Mouse (Mus musculus) cerebellum, postnatal 4 days (tissue): ENCODE measurements around the gene Pkd2.
"Not testable (repeated sequence)": the region's sequence is repeated elsewhere in the genome, so short reads cannot be mapped to it uniquely, and the experiment has no call there.

Experiments
- DNase-seq, 2 experiments: peaks; one replicate each; pipeline ENCODE4 v3.0.0; 2022; ENCODE audit warnings: low spot score in 2 of 2, mixed read lengths in 1 of 2

Pkd2 gene

DNA sequence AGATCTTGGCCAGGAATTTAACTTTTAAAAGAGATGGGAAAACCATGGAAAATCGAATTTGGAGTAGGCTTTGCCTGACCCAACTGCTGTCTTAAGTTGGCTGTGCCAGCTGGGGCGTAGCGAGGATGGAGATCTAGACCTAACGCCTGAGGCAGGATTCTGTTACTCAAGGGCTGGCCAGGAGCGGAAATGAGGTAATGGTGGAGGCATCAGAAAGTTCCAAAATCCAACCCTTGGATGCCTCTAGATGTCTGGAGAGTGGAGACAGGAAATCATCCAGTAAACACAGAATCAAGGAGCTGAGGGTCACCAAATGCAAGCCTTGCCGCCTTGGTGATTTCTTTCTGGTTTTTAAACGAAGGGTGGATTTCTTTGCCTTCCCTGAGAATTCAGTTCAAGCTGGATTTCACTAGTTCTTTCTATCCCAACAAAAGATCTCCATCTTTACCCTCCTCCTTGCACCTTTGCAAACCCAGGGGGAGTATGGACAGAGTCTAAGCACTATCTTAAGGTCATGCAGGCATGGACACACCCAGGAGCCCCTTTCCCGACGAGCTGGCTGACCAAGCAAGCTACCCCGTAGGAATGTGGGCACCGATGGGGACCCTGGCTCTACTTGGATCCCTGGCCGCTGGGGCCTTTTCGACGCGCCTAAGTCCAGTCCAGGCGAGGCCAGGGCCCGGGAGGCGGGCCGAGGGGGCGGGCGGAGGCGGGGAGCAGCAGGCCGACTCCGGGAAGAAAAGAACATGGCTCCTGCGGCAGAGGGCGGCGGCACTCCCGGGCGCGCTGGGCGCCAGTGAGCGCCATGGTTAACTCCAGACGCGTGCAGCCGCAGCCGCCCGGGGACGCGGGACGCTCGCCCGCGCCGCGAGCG, at the start of gene Pkd2:
Pkd2 (plus strand) TSS at position 619 of the 874 bp plus-strand sequence.
- peak; percentile 41 to 74 for DNase-seq

DNA sequence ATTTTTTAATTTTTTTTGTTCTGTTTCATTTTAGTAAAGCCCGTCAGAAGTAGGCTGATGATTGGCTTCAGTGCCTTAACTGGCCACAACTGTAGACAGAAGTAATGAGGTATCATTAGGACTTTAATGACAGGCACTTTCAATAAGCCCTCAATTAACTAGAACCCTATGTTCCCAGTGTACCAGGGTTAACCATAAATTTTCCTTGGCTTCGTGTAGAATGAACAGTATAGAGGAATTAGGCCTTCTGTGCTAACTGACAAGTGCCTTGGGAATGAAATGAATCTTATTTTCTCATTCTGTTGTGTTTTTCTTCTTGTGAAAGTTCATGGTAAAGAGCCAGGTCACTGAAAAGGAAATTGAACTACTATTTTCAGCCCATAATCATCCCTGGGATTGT, 43.3 kb upstream of the Pkd2 start:
- no peak for DNase-seq

GRCm38 (mm10) chr5:104417028-104417427, 42.2 kb upstream of the Pkd2 start:
- DNase-seq: no peak

- DNase-seq: no peak
Measured at GRCm38 (mm10) chr5:104417721-104418120, 41.5 kb upstream of the Pkd2 start.

DNA sequence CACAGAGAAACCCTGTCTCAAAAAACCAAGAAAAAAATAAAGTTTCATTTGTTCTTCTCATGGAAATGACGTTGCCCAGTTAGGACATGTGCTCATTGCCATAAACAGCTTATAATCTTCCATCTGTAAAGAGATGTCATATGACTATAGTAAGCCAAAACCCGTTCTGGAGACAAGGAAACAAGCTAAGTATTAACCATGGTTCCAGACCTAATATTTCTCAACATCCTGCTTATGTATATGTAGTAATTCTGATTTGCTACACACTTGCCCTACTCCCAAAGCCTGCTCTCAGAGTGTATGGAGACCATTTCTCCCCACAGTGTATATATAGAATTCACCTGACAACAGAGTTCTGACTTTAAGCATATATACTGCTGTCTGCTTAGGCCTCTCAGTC, 37.2 kb upstream of the Pkd2 start:
- DNase-seq: no peak

DNA sequence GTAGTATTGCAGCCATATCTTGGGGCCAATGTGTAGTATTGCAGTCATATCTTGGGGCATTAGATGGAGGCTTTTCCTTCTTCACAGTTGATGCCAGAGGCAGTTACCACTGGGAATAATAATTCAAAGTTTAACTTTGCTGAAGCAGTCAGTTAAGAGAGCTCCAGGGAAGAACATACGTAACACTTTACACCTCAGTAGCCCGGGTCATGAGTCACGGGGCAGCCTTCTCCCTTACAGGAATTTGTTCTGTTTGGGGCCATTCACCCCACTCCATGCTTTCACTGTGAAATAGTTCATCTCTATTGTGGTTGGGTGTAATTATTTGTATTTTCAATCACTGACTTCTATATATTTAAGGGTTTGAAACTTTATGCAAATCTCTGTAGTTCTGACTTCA, 35.4 kb upstream of the Pkd2 start:
- DNase-seq: no peak

GRCm38 (mm10) chr5:104425949-104426348, 33.3 kb upstream of the Pkd2 start:
- no peak for DNase-seq

DNA sequence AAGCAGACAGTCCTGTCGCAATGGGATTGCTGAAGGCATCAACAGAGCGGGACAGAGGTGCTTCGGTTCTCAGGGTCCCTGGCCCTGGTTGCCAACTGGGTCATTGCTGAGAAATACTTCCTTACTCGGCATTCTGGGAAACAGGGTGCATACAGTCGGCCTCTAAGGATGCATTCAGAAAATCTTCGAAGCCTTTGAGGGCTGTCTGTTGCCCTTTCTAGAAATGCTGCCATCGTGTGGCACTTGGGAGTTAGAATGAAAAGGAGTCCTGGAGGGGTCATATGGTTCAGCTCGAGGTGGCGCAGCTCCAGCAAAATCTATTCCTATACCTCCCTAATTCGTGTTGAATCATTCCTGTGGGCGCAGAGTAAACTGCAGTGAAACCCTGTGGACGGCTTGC, 26.4 kb upstream of the Pkd2 start:
- DNase-seq: no peak

GRCm38 (mm10) chr5:104433968-104434565, 25.2 kb upstream of the Pkd2 start:
- no peak for DNase-seq

DNA sequence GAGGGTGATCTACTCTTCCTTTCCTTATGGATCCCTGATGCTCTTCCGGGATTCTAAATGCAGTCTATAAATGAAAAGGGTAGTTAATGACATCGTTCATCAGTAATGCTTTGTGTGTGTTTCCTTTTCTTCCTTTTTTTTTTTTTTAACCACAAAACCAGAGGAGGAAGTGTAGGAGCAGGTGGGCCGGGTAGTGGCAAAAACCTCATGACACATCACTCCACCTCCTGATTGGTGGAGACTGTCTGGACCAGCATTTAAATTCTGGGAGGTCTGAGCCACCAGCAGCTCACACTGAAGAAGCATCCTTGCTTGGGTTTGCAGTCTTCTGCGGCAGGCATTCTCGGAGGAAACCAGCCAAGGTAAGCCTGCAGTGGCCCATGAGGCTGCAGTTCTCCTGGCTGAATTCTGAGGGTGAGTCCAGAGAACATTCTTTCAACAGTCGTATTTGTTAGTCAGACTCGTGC, 24.4 kb upstream of the Pkd2 start, which contains the start of gene Spp1:
Spp1 (plus strand) TSS at position 284 of the 467 bp plus-strand sequence.
- no peak for DNase-seq

DNA sequence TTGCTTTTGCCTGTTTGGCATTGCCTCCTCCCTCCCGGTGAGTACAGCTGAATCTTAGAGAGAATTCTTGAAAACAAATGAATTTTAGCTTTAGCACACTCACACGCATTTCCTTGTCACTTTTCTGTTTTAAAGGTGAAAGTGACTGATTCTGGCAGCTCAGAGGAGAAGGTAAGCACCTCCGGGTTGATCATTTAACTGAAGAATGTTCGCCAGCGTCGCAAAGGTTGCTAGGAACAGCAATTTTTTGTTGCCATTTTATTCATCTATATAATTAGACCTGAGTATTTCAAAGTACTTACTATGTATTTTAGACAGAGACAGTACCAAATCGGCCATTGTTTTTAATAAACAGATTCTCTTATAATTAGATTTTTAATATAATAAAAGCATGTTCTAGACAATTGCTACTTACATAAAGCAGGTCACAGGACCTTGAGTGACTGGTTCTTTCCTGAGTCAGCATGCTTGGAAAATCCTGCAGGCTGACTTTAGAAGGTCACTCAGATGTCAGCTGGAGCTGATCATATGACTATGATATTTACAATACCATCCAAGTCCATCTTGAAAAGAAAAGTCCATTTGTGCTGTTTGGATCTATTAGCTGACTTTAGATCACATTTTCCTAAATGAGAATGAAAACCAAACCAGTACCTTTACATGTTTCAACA, 22.7 kb upstream of the Pkd2 start:
- no peak for DNase-seq

DNA sequence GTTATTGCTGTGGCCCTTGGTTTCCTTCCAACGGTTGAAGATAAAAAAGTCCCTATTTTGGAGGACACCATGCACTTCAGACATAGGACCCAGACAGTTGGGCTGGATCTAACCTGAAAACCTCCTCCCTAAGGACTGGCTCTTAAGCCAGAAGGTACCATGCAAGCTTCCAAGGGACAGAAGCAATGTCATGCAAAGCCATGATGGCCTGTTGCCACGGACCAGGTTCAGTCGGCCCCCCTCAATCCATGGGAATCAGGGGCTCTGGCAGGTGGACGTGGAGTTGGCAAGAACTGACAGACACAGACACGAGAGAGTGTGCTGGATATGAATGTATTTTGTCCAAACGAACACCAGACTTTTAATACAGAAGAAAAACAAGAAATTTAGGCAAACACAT, 16.9 kb upstream of the Pkd2 start:
- no peak for DNase-seq

DNA sequence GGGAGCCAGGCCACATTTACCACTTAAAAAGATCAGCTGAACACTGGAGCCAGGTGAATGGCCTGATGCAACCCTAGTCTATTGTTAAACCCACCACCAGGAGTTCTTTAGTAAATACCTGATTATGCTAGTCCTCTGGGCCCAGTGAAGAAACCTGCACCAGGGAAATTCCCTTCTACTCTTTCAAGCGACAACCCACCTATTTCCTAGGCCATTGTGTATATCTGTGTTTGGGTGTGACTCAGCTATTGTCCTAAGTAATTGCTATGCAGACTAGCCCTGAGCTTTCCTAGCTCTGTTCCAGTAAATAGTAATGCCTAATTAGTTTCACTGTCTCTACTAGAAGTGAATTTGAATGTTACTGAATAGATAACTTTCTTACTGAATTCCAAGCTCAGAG, 16.4 kb upstream of the Pkd2 start:
- DNase-seq: no peak

DNA sequence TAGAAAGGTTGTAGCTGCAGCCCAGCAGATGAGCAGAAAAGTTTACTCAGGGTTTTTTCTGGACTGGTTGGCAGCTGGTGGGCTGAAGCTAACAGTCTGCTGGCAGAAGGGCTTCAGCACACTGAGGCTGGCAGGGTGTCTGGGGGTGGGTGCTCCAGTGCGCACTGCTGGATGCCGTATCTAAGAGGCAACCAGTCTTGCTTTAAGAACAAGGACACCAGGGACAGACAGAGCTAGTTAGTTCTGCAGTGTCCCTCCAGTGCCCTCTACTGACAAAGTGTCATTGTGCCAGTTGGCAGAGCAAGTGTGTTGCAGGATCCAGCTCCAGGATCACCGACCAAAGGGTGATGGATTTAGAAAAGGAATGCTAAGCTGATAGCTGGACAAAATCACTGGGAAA, 13.1 kb upstream of the Pkd2 start:
- DNase-seq: peak; percentile 37 to 61

DNA sequence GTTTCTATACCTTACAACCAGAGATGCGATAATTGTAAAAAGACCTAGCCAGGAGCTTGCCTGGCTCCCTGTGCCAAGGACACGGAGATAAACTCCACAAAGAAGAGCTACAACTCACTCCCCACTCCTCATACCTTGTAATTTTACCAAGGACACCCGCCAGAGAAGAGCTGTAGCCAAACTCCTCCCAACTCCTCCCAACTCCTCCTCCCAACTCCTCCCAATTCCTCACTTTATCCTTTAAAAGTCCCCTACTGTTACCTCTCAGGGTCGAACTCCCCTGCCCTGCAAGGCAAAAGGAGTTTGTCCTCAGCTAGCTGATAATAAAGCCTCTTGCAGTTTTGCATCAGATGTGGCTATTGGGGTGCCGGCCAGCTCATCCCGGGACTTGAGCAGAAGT, 10.9 kb upstream of the Pkd2 start:
- DNase-seq: not testable (repeated sequence)

GRCm38 (mm10) chr5:104449491-104449890, 9.8 kb upstream of the Pkd2 start:
- no peak for DNase-seq

- no peak for DNase-seq
Measured at GRCm38 (mm10) chr5:104453075-104453474, 6.2 kb upstream of the Pkd2 start.

DNA sequence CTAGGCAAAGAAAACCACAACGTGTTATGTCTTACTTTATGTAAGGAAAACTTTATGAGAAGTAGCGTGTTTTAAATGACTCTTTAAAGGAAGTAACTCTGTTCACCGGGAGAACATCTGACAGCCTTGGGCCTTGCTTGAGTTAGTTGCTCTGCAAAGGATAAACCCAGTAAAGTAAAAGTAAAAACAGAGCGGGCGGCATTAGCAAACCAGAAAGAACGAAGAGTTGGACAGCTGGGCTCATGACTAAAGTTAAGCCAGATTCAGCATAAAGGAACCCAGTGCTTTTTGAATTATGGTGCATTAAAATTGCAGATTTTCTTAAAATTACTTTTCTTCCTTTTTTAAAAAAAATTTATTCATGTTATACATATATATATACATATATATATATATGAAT, 4.7 kb upstream of the Pkd2 start:
- DNase-seq: no peak

- DNase-seq: peak; percentile 37 to 55
Measured at GRCm38 (mm10) chr5:104459706-104460455, 631 bp downstream of the Pkd2 start.

DNA sequence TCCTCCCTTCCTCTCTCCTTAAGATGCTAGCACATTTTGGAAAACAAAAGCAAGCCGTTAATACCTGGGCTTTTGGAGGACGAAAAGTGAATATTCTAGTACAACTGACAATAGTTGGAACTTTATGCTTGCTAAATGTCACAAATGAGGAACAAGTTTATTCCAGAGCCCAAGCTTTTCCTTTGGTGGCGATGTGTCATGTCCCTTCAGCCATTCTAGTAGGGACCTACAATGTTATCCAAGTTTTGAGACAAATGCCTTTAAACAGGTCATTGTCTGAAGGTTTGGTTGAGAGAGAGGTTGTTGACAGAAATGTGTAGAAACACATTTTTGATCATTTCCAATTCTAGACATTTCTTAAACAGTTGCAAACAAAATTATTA, 1.2 kb downstream of the Pkd2 start:
- DNase-seq: no peak

DNA sequence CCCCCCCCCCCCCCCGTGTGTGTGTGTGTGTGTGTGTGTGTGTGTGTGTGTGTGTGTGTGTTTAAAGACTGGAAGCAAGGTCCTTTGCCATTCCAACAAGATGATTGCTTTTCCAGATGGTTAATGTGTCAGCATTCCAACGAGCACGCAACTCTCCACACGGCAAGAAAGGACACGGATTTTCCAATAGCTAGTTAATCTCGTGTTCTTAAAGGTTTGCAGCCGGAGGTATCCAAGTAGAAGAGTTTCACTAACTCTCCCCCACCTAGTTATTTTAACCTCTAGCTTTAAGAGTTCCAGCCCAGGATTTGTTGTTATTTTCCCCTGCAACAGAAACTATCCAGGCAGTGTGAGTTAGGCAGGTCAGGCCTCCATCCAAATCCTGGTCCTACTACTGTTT, 1.6 kb downstream of the Pkd2 start:
- no peak for DNase-seq

DNA sequence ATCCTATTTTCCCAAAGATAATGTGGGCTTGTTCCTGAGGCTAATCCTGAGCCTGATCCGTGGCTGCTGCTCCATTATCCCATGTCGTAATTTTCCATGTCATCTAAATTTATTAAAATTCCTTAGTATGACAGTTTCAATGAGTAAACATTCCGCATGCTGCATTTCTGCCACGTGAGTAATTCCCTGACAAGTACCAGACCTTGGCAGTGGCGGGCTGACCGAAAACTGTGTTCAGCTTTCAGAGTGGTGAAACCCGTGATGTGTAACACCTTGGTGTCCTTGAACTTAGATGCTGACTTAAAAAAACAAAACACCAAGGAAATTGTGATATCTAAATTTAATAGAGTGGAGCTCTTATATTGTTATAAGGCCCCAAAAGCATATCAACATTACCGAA, 6.0 kb downstream of the Pkd2 start:
- no peak for DNase-seq
